Mouse (Mus musculus): ENCODE results near the gene Nrxn2.

- TF ChIP-seq CTCF (conservative IDR thresholded peaks at IDR 0.05; ENCODE audit: low read length) (no peak), POU5F1 (IDR thresholded peaks at IDR 0.05; ENCODE audit: borderline replicate concordance, low read length) (no peak), NANOG (IDR thresholded peaks at IDR 0.05; ENCODE audit: borderline replicate concordance, low read length) (no peak)
Measured at GRCm38 (mm10) chr19:6388006-6388405, 30.5 kb upstream of the Nrxn2 start.

Data from E14TG2a.4 (cell line).